Mouse (Mus musculus): Measurements from ENCODE around the gene Tmem208.
"Not testable (repeated sequence)": the region's sequence is repeated elsewhere in the genome, so short reads cannot be mapped to it uniquely, and the experiment has no call there.

Gene Tmem208

DNA sequence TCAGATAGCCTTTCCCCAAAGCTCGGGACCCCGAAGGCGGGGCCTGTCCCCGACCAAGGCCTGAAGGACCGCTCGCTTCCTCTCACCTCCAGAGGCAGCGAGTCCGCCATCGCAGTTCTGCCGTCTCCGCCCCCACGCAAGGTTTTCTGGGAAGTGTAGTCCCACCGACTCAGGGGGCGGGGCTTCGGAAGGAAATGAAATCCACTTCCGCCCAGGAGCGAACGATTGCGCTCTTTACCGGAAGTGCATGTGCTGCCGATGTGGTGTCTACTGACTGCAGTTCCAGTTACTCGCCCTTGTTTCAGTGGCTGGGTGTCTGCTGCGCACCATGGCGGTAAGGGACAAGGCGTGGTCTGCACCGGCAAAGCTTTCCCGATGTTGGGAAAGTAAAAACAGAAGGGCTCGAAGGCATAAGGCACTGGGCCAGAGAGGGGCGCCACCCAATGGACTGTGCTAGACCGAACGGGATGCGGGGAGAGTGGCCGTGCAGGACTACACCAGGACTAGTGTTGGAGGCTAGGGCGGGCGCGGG, at the start of gene Tmem208, which contains the start of gene Lrrc29:
TSS of gene Tmem208 (plus strand) at position 214 of the 532 bp plus-strand sequence.
TSS of gene Lrrc29 (minus strand) at position 138 of the 532 bp plus-strand sequence.
- peak; percentile 90 to 97 for DNase-seq (ENCODE audit: low spot score in 2 of 2)

DNA sequence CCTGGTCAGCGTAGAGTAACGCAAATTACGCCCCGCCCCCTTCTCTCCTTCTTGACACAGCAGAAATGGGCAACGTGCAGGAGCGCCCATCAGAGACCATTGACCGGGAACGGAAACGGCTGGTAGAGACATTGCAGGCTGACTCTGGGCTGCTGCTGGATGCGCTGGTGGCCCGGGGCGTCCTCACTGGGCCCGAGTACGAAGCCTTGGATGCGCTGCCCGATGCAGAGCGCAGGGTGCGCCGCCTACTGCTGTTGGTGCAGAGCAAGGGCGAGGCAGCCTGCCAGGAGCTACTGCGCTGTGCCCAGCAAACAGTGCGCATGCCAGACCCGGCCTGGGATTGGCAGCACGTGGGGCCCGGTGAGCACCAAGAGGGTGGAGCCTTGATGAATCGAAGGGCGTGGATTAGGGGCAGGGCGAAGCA, 47.2 kb upstream of the Tmem208 start:
- DNase-seq (ENCODE audit: low spot score in 2 of 2) = peak in 1 of 2 experiments; percentile 90

- no peak for DNase-seq (ENCODE audit: low spot score in 2 of 2)
Observed at GRCm38 (mm10) chr8:105280567-105280966, 45.6 kb upstream of the Tmem208 start.

DNA sequence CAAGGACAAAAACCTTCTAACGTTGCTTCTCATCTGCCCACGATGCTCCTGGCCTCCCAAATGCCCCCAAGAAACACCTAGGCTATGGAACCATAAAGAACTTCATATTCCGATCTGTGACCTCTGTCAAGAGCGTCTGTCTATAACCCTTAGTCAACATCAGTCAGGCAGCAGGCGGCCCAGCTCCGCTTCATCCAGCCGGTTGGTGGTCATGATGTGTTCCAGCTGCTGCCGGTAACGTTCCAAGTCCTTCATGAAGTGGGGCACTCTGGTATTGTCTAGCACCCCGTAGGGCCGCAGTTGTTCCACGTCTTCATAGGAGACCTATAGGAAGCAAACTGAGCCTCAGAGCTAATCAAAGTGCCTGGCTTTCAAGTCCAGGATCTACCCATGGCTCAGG, 44.3 kb upstream of the Tmem208 start:
- no peak for DNase-seq (ENCODE audit: low spot score in 2 of 2)

GRCm38 (mm10) chr8:105282239-105282638, 43.9 kb upstream of the Tmem208 start:
- no peak for DNase-seq (ENCODE audit: low spot score in 2 of 2)

DNA sequence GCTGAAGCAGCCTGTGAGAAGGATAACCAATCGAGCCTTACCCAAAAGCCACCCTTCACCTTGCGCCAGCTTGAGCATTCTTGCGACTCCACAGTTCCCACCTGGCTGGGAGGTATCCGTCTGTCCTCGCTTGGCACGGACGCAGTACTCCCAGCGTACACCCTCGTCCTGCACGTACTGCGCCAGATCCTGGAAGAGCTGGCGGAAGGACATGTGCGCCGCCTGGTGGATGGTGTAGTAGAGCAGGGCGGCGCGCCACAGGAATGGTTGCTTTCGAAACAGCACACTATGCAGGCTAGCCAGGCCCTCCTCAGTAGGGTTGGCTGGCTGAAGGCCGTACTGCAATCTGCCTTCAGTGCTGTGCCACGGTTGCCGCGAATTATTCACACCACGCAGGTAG, 43.1 kb upstream of the Tmem208 start:
- no peak for DNase-seq (ENCODE audit: low spot score in 2 of 2)

GRCm38 (mm10) chr8:105285514-105285913, 40.6 kb upstream of the Tmem208 start:
- no peak for DNase-seq (ENCODE audit: low spot score in 2 of 2)

DNA sequence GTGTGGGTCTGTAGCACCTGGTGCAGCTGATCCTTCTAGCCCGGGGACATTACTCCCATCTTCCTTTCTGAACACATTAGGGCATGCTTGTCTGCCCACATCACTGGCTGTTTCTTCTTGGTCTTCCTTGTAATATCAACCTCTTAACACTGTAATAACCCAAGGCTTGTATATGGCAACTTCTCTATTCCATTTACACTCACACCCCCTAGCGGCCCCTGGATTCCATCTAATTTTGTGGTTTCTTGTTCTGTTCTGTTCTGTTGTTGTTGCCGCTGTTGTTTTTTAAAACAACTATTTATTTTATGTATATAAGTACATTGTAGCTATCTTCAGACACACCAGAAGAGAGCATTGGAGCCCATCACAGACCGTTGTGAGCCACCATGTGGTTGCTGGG, 39.2 kb upstream of the Tmem208 start:
- no peak for DNase-seq (ENCODE audit: low spot score in 2 of 2)

GRCm38 (mm10) chr8:105288231-105288630, 37.9 kb upstream of the Tmem208 start:
- DNase-seq (ENCODE audit: low spot score in 2 of 2) = no peak

DNA sequence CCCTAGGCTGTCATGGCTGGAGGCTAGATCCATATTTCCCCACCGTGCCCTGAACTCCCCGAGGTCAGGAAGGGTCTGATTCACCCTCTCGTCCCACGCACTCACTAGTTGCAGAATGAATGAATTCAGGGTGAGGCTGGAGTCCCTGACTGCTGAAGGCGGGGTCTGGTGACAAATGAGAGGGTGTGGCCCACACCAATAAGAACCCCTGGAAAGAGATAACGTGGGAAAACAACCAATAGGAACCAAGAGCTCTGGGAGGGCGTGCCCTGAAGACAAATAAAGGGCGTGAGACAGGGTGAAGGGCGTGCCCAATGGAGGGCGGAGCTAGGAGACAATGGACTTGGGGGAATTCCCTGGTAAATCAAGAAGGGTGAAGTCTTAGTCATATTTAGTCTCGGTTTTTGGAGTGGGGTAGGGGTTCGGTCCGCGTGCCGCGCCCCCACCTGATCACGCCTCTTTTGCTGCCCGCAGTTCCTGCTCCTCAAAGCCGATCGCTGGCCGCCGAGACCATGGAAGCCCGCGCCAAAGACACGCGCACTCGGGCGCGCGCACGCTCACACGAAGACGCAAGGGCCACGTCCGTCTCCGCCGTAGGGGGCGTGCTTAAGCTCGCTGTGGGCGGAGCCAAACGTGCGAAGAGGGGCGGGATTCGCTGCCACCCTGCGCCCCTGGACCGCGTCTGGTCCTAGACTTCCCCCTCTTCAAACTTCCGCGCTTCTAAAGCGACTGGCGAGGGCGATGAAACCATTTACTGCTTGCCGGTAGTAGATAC, 37.0 kb upstream of the Tmem208 start:
- DNase-seq (ENCODE audit: low spot score in 2 of 2) = peak; percentile 91 to 96

DNA sequence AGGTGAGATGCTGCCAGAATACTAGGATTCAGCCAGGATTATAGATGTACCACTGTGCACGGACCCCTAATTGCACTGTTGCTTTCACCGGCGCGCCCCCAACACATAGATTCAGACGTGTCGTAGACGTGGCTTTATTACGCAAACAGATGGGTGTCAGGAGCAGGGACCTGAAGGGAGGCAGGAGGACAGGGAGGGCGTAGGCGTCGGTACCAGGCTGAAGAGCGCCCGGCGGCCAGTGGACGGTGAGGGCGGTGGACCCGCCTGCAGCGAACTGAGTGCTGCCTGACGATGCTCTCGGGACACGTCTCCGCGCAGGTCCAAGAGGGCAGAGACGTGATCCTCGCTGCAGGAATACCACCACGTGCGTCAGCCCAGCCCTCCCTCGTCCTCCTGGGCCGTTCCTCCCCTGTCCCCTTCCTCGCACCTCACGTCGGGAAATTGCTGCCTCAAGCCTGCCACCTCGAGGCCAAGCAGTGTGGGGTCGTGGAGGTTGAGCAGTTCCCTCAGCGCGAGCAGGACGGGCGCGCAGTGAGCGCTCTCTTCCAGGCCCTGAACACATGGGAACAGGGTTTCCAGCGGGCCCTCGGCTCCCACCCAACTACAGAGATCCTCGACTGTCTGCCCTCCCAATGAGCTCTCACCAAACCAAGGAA, 36.2 kb upstream of the Tmem208 start, which contains the start of gene 4931428F04Rik:
TSS of gene 4931428F04Rik (minus strand) at position 60 of the 656 bp plus-strand sequence.
- DNase-seq (ENCODE audit: low spot score in 2 of 2) = no peak

- DNase-seq (ENCODE audit: low spot score in 2 of 2) = peak in 1 of 2 experiments; percentile 83
Observed at GRCm38 (mm10) chr8:105290554-105291314, 35.4 kb upstream of the Tmem208 start.

- not testable (repeated sequence) for DNase-seq (ENCODE audit: low spot score in 2 of 2)
Observed at GRCm38 (mm10) chr8:105291364-105291763, 34.8 kb upstream of the Tmem208 start.

GRCm38 (mm10) chr8:105291802-105292201, 34.4 kb upstream of the Tmem208 start:
- DNase-seq (ENCODE audit: low spot score in 2 of 2) = not testable (repeated sequence)

DNA sequence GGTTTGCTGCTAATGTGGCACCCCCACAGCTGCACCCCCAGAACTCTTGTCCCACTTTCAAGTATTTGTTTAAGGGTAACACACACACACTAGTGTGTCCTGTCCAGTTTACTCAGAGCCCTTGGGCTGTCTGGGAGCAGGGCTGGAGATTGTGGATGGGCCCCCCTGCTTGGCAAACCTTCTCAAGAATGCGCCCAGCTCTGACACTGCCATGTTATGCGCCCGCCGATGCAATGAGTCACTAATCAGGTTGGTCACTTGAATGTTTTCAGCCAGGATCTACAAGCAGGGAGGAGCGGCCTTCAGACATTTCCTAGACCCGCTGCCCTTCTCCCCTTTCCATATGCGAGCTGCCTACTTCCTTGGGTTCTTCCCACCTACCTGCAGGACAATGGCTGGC, 33.7 kb upstream of the Tmem208 start:
- DNase-seq (ENCODE audit: low spot score in 2 of 2) = no peak

DNA sequence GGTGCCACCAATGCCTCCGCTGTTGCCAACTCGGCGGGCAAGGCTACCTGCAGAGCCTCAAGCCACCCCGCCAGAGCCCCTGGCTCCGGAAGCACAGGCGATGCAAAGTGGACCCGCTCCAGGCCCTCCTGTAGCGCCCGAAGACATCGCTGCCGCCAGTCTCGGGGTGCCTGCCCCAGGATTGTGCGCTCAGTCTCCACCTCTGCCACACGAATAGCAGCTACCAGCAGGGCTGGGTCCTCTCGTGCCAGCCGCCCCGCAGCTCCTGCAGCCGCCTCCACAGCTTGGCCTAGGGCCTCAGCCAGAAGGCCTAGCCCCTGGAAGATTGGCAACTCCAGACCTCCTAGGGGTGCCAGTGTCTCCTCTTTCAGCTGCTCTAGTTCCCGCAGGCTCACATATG, 32.7 kb upstream of the Tmem208 start:
- DNase-seq (ENCODE audit: low spot score in 2 of 2) = no peak

GRCm38 (mm10) chr8:105294776-105295175, 31.4 kb upstream of the Tmem208 start:
- no peak for DNase-seq (ENCODE audit: low spot score in 2 of 2)

DNA sequence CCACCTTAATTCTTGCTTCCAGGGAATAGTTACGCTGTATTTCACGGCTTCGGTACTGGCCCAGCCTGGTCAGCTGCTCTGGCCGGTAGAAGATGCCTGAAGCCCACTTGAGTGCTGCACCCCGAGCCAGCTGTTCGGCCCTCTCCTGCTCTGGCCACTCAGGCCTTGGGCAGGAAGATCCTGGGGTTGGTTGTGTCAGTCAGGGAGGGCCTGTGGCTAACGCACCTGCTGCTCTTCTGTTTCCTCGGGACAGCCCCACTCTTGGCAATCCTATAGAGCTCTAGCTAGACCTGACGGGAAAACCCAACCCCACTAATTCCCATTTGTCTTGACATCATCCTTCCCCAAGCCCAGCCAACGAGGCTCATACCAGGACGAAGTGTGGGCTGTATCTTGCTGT, 30.9 kb upstream of the Tmem208 start:
- DNase-seq (ENCODE audit: low spot score in 2 of 2) = no peak

- no peak for DNase-seq (ENCODE audit: low spot score in 2 of 2)
Observed at GRCm38 (mm10) chr8:105295895-105296573, 30.1 kb upstream of the Tmem208 start, which contains the start of gene Exoc3l. Gene Exoc3l (minus strand): TSS chr8:105296101.

DNA sequence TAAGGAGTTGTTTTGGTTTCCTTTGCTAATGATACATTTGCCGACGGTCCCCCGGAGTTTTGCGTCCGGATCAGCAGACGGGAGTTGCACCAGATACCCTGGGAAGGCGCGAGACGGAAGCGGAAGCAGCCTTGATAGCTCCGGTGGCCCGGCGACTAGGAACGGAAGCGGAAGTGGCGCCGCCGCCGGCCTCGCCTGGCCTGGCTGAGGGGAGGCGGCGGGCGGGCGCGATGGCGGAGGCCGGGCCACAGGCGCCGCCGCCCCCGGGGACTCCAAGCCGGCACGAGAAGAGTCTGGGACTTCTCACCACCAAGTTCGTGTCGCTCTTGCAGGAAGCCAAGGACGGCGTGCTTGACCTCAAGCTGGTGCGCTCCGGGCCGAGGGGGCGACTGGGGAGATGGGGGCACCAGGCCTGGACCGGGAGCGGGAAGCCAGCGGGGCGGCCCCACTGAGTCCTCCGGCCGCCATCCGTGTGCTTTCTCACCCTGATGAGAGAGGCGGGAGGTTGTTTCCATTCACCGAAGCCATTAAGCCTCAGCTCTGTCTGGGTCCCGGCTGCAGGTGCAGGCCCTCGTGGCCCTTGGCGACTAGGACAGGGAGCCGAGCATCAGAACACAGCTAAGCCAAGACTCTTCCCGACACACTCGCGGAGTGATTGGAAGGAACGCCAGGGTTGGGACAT, 28.5 kb upstream of the Tmem208 start, which contains the start of gene E2f4:
TSS of gene E2f4 (plus strand) at position 153 of the 682 bp plus-strand sequence.
- DNase-seq (ENCODE audit: low spot score in 2 of 2) = peak; percentile 78 to 92
